Mouse (Mus musculus) T-helper 2 cell (primary cell): ENCODE results near the gene Cyp2d10.

Experiments
- in situ Hi-C: fragments of 300-600 bp; cut with MboI, MseI; formaldehyde crosslinking; loops from one replicate; pipeline ENCODE4 v1.15.1; 2025; ENCODE audit warnings: high pct_unique_total_duplicates

The Cyp2d10 gene

GRCm38 (mm10) chr15:82362234-82362633 is 44.8 kb downstream of the Cyp2d10 start:
- in situ Hi-C loops, result no loop called here

GRCm38 (mm10) chr15:82361459-82362018 is 45.5 kb downstream of the Cyp2d10 start:
- in situ Hi-C loops, result no loop called here

GRCm38 (mm10) chr15:82358431-82359260 is 48.3 kb downstream of the Cyp2d10 start:
- in situ Hi-C loops, result no loop called here

- in situ Hi-C loops, result no loop called here
These were observed 52.7 kb downstream of the Cyp2d10 start, which contains the start of gene Ndufa6 for GRCm38 (mm10) chr15:82354126-82354945. TSS of gene Ndufa6 (minus strand) at chr15:82354322.

GRCm38 (mm10) chr15:82353745-82354113 is 53.3 kb downstream of the Cyp2d10 start:
- in situ Hi-C loops, result no loop called here

GRCm38 (mm10) chr15:82353078-82353744 is 53.8 kb downstream of the Cyp2d10 start:
- in situ Hi-C loops, result no loop called here
